Mouse (Mus musculus) thymus, postnatal 25 days (tissue): Measurements from ENCODE around the gene Agap1.

Source experiments
- DNase-seq: peaks from one replicate; pipeline ENCODE4 v3.0.0; 2022

The Agap1 gene

DNA sequence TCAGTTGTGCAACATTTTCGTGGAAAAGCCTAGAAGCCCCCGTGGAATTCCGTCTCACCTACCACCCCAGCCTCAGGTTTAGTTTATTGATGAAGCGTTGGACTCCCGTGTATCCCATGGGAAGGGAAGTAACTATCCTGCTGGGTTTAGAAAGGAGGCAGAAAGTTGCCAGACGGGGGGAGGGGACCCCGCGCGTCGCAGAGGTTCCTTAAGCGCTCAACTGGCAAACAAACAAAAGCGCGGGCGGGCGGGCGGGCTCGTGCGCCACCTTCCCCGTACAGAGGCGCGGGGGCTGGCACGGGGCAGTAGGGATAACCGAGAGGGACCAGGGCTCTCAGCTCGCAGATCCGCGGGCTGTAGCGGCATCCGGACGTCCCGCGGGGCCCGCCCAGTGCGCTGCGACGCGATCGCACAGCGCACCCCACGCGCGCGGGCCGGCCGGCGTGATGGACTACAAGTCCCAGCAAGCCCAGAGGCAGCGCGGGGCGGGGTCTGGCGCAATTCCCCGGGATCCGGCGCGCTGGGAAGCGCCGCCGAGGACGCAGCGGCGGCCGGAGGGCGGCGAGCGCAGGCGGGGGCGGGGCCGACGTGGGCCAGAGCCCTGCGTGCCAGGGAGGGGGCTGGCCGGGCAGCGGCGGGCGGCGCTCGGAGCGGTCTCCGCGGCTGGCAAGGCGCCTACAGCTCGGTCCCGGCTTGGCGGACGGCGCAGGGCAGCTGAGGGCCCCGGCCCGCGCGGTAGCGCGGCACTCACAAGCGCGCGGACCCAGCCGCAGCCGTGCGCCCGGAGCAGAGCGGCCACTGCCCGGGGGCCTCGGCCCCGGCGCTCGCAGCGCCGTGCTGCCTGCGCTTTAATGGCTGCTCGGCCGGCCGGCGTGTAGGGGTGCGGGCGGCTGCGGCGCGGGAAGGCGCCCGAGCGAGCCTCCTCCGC, at the start of gene Agap1:
TSS of gene Agap1 (plus strand) at position 611 of the 928 bp plus-strand sequence.
- DNase-seq = peak; percentile 45

DNA sequence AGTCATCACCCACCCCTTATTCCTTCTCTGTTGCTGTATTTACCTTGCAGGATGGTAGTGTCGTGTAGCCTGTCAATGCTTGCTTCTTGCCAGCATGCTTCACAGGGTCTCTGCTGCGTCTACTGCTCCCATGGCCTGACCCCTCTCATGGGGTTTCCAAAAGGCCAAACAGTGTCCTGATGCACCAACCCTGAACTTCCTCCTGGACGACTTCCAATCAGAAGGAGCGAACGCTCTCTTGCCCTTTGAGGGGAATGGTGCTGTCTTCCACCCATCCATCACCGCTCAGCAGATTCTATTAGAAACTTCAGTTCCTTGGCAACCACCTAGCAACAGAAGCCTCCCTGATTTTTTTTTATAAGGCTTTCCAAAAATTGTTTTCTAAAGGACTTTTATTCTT, 48.6 kb upstream of the Agap1 start:
- DNase-seq = no peak

DNA sequence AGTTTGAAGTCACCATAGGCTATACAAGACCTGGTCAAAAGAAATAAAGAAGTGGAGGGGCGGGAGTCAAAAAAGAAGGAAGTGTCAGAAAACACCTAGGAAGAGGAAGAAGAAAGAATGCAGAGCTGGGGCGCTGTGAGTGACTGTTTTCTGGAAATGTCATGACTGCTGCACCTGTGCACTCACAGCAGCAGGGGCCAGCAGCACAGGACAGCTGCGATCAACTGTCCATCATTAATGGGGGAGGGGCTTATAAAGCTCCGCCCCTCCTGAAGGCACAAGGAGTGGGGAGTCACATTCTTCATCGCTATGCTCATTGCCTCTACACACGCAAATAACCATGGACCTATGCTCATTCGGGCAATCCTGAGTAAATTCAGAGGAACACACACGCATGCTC, 46.6 kb upstream of the Agap1 start:
- no peak for DNase-seq

DNA sequence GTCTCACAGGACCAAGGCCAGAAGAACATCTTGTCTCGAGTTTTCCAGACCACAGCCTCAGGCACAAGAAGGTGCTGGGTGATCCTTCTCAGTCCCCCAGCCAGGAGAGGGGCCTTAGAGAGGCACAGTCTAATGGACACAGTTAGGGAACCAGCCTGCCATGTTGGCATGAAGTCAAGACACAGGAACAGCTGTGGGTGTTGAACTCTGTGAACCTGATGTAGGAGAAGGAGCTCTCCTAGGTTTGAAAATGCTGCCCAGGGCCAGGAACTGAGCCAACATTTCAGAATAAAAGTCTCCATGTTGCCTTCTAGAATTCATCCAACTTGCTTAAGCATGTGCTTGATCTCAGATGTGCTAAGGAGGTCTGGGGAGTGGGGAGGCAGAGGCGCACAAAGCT, 41.5 kb upstream of the Agap1 start:
- no peak for DNase-seq

DNA sequence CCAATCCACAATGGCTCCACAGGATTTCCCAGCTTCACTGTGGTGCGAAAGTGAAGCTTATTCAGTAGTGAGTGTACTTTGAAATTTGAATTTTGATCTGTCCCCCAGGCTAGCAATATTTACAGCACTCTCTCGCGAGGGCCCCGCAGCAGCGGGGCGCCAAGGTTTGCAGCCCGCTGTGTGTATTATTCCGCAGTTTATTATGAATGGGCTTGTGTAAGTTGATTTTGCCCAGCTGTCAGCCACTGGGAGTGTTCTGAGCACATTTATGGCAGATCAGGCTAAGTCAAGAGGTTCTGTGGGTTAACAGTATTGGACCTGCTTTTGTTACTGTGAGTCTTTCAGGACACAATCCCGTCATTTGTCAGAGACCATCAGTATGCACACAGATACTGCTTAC, 40.0 kb upstream of the Agap1 start:
- no peak for DNase-seq

DNA sequence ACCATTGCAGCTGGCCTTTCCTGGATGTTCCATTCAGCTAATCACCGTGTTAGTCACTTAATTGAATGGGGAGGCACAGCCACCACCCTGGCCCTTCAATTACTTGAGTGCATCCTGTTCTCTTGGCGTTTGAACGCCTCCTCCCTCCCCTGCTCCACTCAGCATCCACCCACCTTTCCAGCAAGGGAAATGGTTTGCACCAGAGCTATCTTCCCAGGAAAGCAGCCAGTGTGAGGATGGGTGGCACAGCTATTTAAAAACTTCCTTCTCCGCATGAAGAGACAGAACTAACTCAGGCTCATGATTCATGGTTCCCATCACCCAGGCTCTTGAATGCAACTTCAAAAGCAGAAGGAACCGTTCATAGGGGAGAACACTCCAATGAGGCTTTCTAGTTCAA, 37.7 kb upstream of the Agap1 start:
- DNase-seq = no peak

DNA sequence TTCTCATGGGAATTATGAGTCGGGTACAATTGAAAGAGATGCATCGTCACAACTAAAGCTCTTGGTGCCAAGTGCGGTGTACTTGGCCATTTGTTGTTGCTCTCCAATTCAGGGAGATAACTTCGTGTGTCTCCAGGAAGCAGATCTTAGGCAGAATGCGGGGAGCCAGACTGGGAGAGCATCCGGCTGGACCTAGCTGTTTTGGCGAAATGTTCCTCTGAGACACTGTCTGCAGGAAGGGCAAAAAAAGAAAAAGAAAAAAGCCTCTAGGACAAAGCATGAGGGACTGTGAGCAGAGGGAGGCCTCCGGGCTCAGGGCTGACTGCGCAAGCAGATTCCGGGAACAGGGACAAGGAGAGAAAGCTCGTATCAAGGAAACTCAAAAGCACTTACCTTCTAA, 34.0 kb upstream of the Agap1 start:
- DNase-seq = no peak

DNA sequence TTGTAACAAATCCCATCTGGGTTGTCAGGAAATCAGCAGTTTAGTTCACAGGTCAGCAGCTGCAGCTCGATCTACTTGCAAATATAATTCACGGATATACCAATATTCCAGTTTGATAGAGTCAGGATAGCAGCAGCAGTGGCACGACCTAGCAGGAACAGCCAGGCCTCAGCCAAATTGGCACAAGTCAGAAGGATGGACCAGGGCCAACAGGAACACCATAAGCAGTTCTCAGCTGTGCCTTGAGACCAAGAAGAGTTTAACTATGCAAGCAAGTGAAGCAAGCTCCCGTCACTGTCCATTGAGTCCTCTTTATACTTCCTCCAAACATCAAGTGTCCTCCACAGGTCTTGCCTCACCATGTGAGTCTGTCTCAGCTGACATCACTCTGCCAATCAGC, 33.2 kb upstream of the Agap1 start:
- DNase-seq = no peak

DNA sequence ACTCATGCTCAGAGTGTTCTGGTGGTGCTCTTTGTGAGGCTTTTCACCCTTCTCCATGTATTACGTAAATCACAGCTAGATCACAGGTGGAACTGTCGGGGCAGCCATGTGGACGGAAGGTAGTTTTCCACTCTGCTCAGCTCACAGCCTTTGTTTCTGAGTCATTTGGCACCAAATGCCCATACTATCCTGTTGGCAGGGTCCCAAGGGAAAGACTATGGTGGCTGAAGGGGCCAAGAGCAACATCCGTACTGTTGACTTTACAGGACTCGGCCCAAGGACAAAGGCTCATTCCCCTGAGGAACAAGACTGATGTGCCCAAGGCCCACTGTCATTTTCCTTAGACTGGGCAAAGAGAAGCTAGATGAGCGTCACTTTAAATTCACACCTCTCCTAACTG, 30.0 kb upstream of the Agap1 start:
- no peak for DNase-seq

DNA sequence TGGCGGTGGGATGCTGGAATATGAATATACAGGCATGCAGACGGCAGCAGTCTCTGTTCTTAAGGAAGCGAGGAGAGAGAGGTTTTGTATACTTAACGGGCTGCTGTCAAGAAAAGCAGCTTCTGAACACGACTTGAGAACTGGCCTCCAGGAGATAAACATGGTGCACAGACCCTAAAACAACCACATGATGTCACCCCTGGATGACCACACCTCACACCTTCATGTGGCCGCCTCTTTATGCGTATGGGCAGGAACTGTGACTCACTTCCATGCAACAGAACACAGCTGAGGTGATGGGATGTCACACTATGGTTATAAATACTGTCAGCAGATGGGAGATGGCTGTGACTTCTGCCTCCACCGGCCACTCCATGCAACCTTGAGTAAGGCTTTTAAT, 28.5 kb upstream of the Agap1 start:
- DNase-seq = no peak

DNA sequence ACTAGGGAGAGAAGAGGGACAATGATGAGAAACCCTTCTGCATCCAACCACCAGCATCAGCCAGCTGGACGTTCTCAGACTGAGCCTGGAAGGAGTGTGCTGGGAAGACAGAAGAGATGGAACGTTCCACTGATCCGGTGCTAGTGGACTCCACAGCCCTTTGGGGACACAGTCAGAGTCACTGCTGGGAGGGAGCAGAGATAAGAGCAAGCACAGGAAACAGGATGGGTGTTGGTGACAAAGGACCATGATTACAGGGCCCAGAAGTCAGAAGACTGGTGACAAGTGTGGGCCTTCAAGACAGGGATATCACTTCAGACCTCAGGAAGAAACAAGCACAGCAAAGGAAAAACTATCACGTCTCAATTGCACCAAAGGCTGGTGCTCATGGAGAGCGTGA, 25.9 kb upstream of the Agap1 start:
- no peak for DNase-seq

DNA sequence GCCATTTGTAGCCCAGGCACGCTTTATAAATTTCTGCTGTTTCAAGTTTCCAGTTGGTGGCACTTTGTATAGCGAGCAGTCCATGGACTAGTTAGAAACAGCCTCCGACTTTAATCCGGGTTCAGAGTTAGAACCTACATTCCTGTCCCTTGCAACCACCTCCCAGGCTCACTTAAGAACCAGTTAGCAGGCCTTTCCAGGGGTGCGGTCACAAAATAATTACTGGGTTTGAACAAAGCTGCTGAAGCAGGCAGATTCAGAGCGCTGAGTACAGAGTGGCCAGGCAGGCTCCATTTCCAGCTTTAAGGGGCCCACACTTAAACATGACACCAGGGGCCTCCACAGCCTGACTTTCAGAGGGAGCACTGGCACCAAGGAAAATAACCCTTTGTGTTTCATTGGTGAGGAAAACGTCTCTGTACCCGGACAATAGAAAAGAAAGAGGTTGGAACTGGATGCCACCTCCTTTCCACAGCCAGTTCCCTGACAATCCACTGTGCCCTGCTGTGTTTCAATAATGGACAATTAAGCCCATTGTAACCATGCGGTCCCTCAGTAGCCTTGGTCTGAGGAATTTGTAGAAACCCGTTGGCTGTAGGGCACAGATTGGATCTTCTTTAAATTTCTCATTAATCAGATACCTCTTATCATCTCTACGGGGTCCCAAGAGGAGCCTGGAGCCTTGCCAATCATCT, 24.5 kb upstream of the Agap1 start:
- no peak for DNase-seq

DNA sequence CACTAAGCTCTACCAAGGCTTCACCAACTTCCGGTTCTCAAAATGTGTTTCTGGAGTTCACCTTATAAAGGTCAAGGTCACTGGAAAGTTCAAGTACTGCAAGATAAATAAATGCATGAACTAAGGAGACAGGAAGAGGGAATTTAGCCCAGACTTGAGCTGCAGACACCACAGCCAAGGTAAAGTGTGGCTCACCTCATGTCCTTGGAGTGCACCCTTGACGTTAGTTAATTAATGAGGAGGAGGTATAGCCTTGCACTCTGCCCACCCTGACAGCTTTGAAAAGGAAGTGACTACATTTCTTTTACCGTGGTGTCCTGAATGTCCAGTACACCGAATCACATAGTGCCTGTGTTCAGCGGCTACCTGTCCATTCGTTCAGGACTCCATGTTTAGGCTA, 15.3 kb upstream of the Agap1 start:
- DNase-seq = no peak

DNA sequence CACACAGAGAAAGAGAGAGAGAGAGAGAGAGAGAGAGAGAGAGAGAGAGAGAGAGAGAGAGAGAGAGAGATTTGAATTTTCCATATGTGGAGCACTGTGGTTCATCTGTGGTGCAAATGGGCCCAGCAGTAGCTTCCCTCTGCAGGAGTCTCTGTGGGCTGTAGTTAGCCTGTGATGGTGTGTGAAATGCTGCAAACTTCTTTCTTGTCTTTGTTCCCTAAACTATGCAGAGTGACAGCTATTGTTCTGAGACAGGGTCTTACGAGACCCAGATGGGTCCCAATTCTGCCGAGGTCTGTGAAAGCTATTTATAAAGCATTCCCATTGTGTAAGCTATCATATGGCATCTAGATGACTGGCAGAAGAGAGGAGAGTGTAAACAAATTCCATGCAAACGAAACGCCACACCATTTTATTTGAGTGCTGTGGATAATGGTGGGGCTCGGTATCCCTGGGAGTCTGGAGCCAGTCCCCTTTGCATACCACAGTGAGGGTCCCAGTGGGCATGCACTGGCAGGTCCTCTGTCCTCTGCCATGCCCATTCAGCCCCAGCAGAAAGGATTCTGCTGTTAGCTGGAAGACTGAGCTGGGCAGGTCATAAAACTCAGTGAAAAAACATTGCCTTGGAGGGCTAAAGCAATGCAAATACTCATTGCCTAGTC, 13.2 kb upstream of the Agap1 start:
- DNase-seq = no peak

DNA sequence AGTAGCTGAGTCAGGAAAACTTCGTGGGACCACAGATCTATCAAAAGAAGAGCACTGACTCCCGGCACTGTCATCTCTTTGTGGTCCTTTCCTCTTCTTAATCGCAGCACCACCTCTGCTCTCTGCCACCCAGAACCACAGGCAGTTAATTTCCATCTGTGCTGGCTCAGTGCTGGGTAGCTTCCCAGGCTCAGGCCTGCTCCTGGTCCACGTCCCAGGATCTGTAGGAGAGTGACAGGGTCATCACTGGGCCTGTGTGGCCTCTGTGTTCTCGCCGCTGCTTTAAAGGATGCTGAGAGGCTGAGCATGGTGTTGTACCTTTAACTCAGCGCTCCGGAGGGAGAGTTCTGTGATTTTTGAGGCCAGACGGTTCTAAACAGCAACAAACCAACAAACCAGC, 11.1 kb upstream of the Agap1 start:
- no peak for DNase-seq

DNA sequence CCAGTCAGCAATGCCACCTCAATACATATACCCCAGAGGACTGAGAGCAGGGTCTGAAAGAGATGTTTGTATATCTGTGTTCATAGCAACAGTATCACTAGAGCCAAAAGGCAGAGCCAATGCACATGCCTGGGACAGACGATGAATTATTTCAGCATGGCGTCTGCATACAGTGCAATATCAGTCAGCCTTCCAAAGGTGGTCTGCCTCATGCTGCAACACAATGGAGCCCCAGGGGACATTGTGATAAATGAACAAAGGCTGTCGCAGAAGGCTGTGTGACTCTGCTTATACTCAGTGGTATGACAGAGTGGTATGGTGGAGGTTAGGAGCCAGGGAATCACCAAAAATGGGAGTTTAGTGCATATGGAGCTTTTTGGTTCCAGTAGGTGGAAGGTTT, 10.6 kb upstream of the Agap1 start:
- DNase-seq = no peak

DNA sequence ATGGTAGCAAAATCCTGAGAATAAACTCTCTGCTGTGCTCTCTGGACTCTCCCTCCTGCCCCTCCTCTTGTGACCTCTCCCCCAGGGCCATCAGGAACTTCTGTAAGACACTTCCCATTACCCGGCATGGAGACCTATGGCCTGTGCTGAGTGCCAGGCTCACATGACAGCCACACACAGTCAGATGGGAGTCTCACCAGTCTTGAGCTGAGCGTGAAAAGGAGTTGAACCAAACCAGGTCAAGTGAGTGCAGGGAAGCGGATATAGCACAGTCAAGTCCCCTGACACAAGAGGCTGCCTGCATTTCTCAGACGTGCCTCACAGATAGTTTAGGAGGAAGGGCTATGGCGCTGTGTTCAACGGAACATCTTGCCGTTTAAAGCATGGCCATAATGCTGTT, 4.5 kb upstream of the Agap1 start:
- DNase-seq = no peak

DNA sequence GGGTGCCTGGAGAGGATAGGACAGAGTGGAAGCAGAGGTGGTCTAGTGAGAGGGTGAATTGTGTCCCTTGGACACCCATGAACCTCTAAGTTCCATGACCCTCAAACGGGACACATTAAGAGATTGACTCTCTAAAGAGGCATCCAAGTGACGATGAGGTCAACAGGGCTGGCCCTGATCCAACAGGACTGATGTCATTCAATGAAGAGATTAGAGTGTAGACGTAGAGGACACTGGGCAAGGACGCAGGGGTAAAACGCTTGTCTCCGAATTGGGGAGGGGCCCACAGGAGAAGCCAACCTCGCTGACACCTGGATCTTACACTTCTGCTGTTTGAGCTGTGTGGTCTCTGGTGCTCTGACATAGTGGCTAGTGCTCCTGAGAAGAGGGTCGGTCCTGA, 2.5 kb upstream of the Agap1 start:
- DNase-seq = no peak

DNA sequence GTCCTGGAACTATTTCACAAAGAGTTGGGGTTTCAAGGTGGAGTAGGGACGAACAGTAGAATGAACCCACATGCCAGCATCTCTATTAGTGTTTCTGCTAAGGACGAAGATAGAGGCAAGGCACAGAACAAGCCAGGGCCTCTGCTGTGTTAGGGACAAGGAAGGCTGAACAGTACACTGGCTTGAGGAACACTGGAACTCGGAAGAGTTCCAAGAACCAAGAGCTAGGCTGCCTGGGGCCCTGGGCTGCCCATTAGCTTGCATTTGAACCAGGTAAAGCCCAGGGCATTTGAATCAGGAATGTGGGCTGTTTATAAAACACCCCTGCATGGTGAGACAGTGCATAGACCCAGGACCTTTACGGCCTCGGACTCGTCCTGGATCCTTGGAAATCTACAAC, 940 bp upstream of the Agap1 start:
- DNase-seq = no peak

DNA sequence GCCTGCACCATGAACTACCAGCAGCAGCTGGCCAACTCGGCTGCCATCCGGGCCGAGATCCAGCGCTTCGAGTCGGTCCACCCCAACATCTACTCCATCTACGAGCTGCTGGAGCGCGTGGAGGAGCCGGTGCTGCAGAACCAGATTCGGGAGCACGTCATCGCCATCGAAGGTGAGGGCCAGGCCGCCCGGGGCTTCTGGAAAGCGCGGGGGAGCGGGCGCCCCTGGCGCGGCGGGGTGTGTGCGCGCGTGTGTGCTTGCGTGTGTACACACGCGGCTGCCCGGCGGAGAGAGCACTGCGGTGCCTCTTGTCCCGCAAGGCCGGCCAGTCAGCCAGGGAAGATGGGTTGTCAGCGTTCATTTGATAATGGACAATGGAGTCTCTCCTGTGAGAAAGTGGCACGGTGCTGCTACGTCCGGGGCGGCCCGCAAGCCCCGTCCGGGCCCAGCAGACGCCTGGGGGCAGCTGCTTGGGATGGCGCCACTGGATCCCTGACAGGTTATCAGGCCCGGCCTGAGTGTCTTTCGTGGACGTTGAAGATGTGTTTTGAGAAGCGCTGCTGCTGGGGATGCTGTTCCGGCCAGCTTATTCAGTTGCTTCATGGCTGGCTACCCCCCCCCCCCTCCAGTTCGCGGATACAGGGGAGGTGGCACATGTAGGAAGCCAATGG, 950 bp downstream of the Agap1 start:
- DNase-seq = no peak

DNA sequence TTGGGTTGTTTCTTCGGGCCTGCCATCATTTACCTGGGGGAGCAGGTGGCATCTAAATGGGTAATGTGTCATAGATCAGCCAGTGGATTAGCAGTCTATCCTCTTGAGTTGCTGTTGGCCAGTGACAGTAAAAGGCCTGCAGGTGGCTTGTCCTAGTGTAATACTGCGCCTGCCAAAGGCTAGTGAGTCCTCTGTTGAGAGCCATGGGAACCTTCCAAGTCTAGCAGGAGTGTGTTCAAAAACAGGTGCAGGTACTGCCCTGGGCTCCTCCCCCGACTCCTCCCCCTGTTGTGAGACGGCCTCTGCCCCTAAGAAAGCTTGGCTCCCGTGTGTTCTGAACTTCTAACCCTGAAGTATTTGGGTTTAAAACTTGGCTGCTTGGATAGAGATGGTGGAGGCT, 1.9 kb downstream of the Agap1 start:
- no peak for DNase-seq

DNA sequence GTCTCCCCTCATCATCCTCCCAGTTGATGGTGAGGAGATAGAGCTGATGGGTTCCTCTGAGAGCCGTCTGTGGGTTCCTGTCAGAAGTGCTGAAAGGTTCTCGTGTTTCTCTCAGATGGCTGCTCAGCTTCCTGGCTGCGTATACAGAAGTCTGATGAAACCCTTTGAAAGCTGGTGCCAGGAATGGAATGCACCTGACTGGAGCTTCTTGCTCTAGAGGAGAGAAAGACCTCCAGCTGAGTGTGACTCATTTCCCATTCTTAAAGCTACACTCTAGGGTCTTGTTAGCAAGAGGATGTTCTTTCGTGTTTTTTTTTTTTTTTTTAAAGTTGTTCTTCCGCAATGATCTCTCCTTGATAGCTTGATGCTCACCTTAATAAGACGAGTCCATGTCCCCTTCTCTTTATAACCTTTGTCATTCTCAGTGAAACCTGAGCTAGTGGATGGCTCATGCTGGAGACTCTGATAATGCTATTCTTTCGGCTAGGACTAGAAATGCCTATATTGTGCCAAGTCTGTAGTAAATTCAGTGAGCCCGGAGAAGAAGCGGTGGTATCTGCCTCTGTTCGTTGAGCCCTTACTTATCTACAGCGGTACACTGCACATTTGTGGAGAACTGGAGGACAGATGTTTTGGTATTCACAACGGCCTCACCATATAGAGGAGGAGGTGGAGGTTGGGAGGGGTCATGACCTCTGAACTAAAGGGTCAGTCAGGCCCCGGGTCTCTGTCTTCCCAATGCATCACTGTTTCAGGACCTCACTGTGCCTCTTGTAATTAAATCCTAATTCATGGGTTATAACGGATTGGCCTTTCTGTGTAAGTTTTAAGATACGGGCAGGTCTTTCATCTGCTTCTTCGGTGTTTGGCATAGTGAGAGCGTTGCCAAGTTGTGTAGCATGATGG, 2.8 kb downstream of the Agap1 start:
- no peak for DNase-seq
